8 mouse cellular contexts compared by ENCODE assay signal in genomic region chr16:46487436-46488097, GRCm38 (mm10). TPM values are rescaled to one million over a fixed set of nuclear protein-coding genes. Genes with fewer than 3 reads are reported as not detected.
A peak's percentile ranks its signal among the peaks of the same experiment; 100 is the strongest.
DNase-seq lines count a peak whose midpoint lies in the region; ATAC-seq and TF ChIP-seq lines count a peak whose summit lies in the region.

No protein-coding gene starts in this region.

- no peak overlapping the region for H3K4me2 ChIP-seq in hindbrain, postnatal 0 days (ENCODE audit: low read depth, low read length)

- peak; percentile 75 for ATAC-seq in hindbrain, postnatal 0 days

- H3K4me1 ChIP-seq in hindbrain, postnatal 0 days (ENCODE audit: insufficient read depth, low read length) = no peaks in the 10 kb centered on the region

- H3K36me3 ChIP-seq in hindbrain, postnatal 0 days (ENCODE audit: insufficient read depth, low read length) = no peaks in the 10 kb centered on the region

- no peaks in the 10 kb centered on the region for H3K9me3 ChIP-seq in hindbrain, postnatal 0 days (ENCODE audit: low read length)

- intact Hi-C loops in left cerebral cortex, postnatal 14 days (cut with DNase I) = no loop called here

- WGBS in hindbrain, postnatal 0 days = 52% methylated on average over 3 of the region's 3 CpGs

- no peak overlapping the region for H3K9ac ChIP-seq in hindbrain, postnatal 0 days (replicated peaks; ENCODE audit: low read length)

- H3K27ac ChIP-seq in hindbrain, postnatal 0 days = no peak overlapping the region

- peak; percentile 81 for TF ChIP-seq CTCF in hindbrain, postnatal 0 days (IDR thresholded peaks at IDR 0.05; ENCODE audit: low read depth)

- H3K27me3 ChIP-seq in hindbrain, postnatal 0 days (ENCODE audit: insufficient read depth, low read length) = no peaks in the 10 kb centered on the region

- H3K4me3 ChIP-seq in hindbrain, postnatal 0 days (ENCODE audit: low read length) = no peak overlapping the region

- peak; percentile 64 to 65 for DNase-seq in left cerebral cortex, adult 18-20 months (ENCODE audit: low spot score in 2 of 2)
- DNase-seq in left cerebral cortex, adult 11 months (ENCODE audit: low spot score) = no peak
- peak; percentile 61 for DNase-seq in adrenal gland, postnatal 10 days
- DNase-seq in fibroblast of lung, adult 2 months (ENCODE audit: low read depth) = peak; percentile 28
- peak; percentile 84 for DNase-seq in hindbrain, postnatal 0 days (ENCODE audit: low spot score)
- peak; percentile 71 for DNase-seq in left cerebral cortex, postnatal 14 days (ENCODE audit: low spot score in 2 of 2)
- DNase-seq in retina, embryonic 14.5 days (ENCODE audit: low spot score) = peak; percentile 87
- DNase-seq in spleen, adult 18-20 months = no peak

RNA-seq across cellular contexts. Expression of gene Nectin3, which starts 10.8 kb away (rescaled TPM):
- total RNA-seq in left cerebral cortex, adult 18-20 months (2021) = 10 to 100 TPM; 37.9 to 42.2 TPM
- total RNA-seq in adrenal gland, postnatal 10 days (2021) = 10 to 100 TPM; 26.1 to 28.5 TPM
- total RNA-seq in hindbrain, postnatal 0 days (2014; rRNA removed) = 38.4 and 38.9 TPM in 2 replicates
- polyA plus RNA-seq in hindbrain, postnatal 0 days (2015; fragmentation: Nextera tagmentation; extraction: Ambion mirVana) = 28.3 and 29.4 TPM in 2 replicates
- total RNA-seq in left cerebral cortex, postnatal 14 days (2021) = 10 to 100 TPM; 71.0 to 79.8 TPM

Comparison
In these comparisons a context has a peak if more than half of its experiments do, and no peak if none do; other contexts are left out.
1. DNase-seq: peak in left cerebral cortex, adult 18-20 months (2 of 2), adrenal gland, postnatal 10 days (single experiment), fibroblast of lung, adult 2 months (single experiment), hindbrain, postnatal 0 days (single experiment), left cerebral cortex, postnatal 14 days (2 of 2) and retina, embryonic 14.5 days (single experiment); none in left cerebral cortex, adult 11 months (single experiment) and spleen, adult 18-20 months (0 of 2).